Mouse (Mus musculus): Measurements from ENCODE around the gene Nfs1. TPM values are rescaled to one million over a fixed set of nuclear protein-coding genes. Genes with fewer than 3 reads are reported as not detected.
"Not testable (repeated sequence)": the region's sequence is repeated elsewhere in the genome, so short reads cannot be mapped to it uniquely, and the experiment has no call there.

Nfs1 gene
- 38.9 and 40.2 TPM in 2 replicates for polyA plus RNA-seq (2015; fragmentation: Nextera tagmentation; extraction: Ambion mirVana)

GRCm38 (mm10) chr2:156143953-156144724 lies at the start of gene Nfs1, which contains the start of gene Romo1:
Gene Nfs1 (minus strand): TSS chr2:156144186.
Gene Romo1 (plus strand): TSS chr2:156144039.
- ATAC-seq: peak; percentile 91
- TF ChIP-seq CTCF (IDR thresholded peaks at IDR 0.05; ENCODE audit: low read depth) (peak; percentile 77), EP300 (IDR thresholded peaks at IDR 0.05; ENCODE audit: low read depth) (no peak)
- Histone ChIP-seq H3K4me3 (ENCODE audit: low read depth, low read length) (peak within 1 kb of the TSS; percentile 86), H3K4me1 (ENCODE audit: insufficient read depth) (0 out of 2 replicates have a peak, but pooled peaks cover 4% of the 10 kb centered on the region), H3K9ac (replicated peaks) (peak within 1 kb of the TSS; percentile 91), H3K9me3 (ENCODE audit: low read length) (no peaks in the 10 kb centered on the region), H3K27ac (ENCODE audit: low read depth) (peak within 1 kb of the TSS; percentile 88), H3K27me3 (ENCODE audit: insufficient read depth, low read length) (no peaks in the 10 kb centered on the region), H3K4me2 (ENCODE audit: low read depth, low read length) (peak within 1 kb of the TSS; percentile 88), H3K36me3 (replicated peaks; ENCODE audit: insufficient read depth, low read length) (peaks cover 40% of the 10 kb centered on the region)
- peak; percentile 94 for DNase-seq
- under 1% methylated on average over 67 of the region's 70 CpGs for WGBS (ENCODE audit: insufficient replicate concordance)

DNA sequence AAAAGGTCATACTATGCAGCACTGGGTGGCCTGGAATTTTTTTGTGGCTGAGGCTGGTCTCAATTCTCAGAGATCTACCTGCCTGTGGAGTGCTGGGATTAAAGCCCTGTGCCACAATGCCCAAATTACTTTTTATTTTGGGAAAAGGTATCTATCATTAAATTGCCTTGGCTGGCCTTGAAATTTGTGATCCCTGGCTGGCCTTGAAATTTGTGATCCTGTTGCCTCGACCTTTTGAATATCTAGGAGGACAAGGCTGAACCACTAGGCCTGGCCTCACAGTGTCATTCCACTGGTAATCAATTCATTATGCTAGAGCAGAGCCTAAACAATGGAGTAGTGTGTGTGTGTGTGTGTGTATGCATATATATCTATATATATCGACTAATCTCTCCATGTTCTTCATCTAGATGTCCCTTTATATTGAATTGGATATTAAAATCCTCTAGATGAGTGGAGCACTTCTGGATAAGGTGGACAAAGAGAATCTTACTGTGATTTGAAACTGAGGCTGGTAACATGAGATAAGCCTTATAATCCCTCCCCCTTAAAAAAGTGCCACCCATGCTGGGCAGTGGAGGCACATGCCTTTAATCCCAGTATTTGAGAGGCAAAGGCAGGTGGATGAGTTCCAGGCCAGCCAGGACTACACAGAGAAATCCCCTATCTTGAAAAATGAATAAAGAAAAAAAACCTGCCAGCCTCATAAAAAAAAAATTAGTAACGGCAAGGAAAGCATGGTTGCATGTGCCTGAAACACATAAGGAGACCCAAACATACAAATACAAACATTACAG lies 49.3 kb upstream of the Nfs1 start:
- DNase-seq (no peak), ATAC-seq (no peak)
- no peaks in the 10 kb centered on the region for H3K36me3 ChIP-seq (replicated peaks; ENCODE audit: insufficient read depth, low read length)
- no peak overlapping the region for H3K4me2 ChIP-seq (ENCODE audit: low read depth, low read length)
- no peak overlapping the region for H3K4me3 ChIP-seq (ENCODE audit: low read depth, low read length)
- H3K27me3 ChIP-seq (ENCODE audit: insufficient read depth, low read length): no peaks in the 10 kb centered on the region
- WGBS (ENCODE audit: insufficient replicate concordance): 61% methylated on average over 3 of the region's 3 CpGs
- H3K27ac ChIP-seq (ENCODE audit: low read depth): no peak overlapping the region
- H3K9ac ChIP-seq (replicated peaks): no peak overlapping the region
- TF ChIP-seq CTCF (IDR thresholded peaks at IDR 0.05; ENCODE audit: low read depth): no peak
- TF ChIP-seq EP300 (IDR thresholded peaks at IDR 0.05; ENCODE audit: low read depth): no peak
- peaks cover 31% of the 10 kb centered on the region for H3K4me1 ChIP-seq (ENCODE audit: insufficient read depth)
- H3K9me3 ChIP-seq (ENCODE audit: low read length): no peaks in the 10 kb centered on the region

GRCm38 (mm10) chr2:156192068-156192467 lies 48.1 kb upstream of the Nfs1 start:
- no peak for ATAC-seq
- Histone ChIP-seq H3K4me1 (ENCODE audit: insufficient read depth) (peaks cover 22% of the 10 kb centered on the region), H3K27ac (ENCODE audit: low read depth) (no peak overlapping the region)

DNA sequence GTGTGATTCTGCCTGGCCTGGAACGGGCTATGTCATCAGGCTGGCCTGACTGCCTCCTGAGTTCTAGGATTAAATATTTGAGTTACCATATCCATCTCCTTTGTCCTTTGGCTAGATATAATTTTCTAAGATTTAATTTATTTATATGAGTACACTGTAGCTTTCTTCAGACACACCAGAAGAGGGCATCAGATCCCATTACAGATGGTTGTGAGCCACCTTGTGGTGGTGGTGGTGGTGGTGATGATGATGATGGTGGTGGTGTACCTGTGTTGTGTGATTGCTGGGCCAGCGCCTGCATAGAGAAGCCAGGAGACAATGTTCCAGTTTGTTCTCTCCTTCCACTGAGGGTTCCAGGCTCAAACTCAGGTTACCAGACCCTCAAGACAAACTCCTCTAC lies 47.6 kb upstream of the Nfs1 start:
- H3K4me1 ChIP-seq (ENCODE audit: insufficient read depth): peaks cover 18% of the 10 kb centered on the region
- H3K4me3 ChIP-seq (ENCODE audit: low read depth, low read length): no peak overlapping the region
- H3K27me3 ChIP-seq (ENCODE audit: insufficient read depth, low read length): no peaks in the 10 kb centered on the region
- ATAC-seq (no peak), DNase-seq (no peak)
- no peak overlapping the region for H3K9ac ChIP-seq (replicated peaks)
- H3K4me2 ChIP-seq (ENCODE audit: low read depth, low read length): no peak overlapping the region
- 88% methylated on average over 2 of the region's 2 CpGs for WGBS (ENCODE audit: insufficient replicate concordance)
- H3K27ac ChIP-seq (ENCODE audit: low read depth): no peak overlapping the region
- no peaks in the 10 kb centered on the region for H3K36me3 ChIP-seq (replicated peaks; ENCODE audit: insufficient read depth, low read length)
- TF ChIP-seq CTCF (IDR thresholded peaks at IDR 0.05; ENCODE audit: low read depth) (0 out of 2 replicates have a peak, but pooled peaks have one; percentile 17), EP300 (IDR thresholded peaks at IDR 0.05; ENCODE audit: low read depth) (no peak)
- H3K9me3 ChIP-seq (ENCODE audit: low read length): no peaks in the 10 kb centered on the region

More at GRCm38 (mm10) chr2:156192068-156192467, 48.1 kb upstream of the Nfs1 start:
- DNase-seq: no peak
- no peak overlapping the region for H3K4me2 ChIP-seq (ENCODE audit: low read depth, low read length)
- H3K27me3 ChIP-seq (ENCODE audit: insufficient read depth, low read length): no peaks in the 10 kb centered on the region
- no peaks in the 10 kb centered on the region for H3K36me3 ChIP-seq (replicated peaks; ENCODE audit: insufficient read depth, low read length)
- H3K9ac ChIP-seq (replicated peaks): no peak overlapping the region
- 83% methylated on average over 2 of the region's 2 CpGs for WGBS (ENCODE audit: insufficient replicate concordance)
- TF ChIP-seq CTCF (IDR thresholded peaks at IDR 0.05; ENCODE audit: low read depth) (no peak), EP300 (IDR thresholded peaks at IDR 0.05; ENCODE audit: low read depth) (no peak)
- H3K9me3 ChIP-seq (ENCODE audit: low read length): no peaks in the 10 kb centered on the region
- H3K4me3 ChIP-seq (ENCODE audit: low read depth, low read length): no peak overlapping the region

GRCm38 (mm10) chr2:156190004-156190896 lies 46.3 kb upstream of the Nfs1 start:
- DNase-seq (peak; percentile 39), ATAC-seq (peak; percentile 48; the same call in 1 of the 2 replicates)
- Histone ChIP-seq H3K9ac (replicated peaks) (peak overlapping the region; percentile 48; the same call in 1 of the 2 replicates), H3K36me3 (replicated peaks; ENCODE audit: insufficient read depth, low read length) (no peaks in the 10 kb centered on the region), H3K27ac (ENCODE audit: low read depth) (peak overlapping the region; percentile 80), H3K27me3 (ENCODE audit: insufficient read depth, low read length) (no peaks in the 10 kb centered on the region), H3K4me2 (ENCODE audit: low read depth, low read length) (peak overlapping the region; percentile 49), H3K4me1 (ENCODE audit: insufficient read depth) (peaks cover 10% of the 10 kb centered on the region; the same call in 1 of the 2 replicates), H3K4me3 (ENCODE audit: low read depth, low read length) (no peak overlapping the region), H3K9me3 (ENCODE audit: low read length) (no peaks in the 10 kb centered on the region)
- TF ChIP-seq CTCF (IDR thresholded peaks at IDR 0.05; ENCODE audit: low read depth): no peak
- no peak for TF ChIP-seq EP300 (IDR thresholded peaks at IDR 0.05; ENCODE audit: low read depth)
- 39% methylated on average over 14 of the region's 14 CpGs for WGBS (ENCODE audit: insufficient replicate concordance)

DNA sequence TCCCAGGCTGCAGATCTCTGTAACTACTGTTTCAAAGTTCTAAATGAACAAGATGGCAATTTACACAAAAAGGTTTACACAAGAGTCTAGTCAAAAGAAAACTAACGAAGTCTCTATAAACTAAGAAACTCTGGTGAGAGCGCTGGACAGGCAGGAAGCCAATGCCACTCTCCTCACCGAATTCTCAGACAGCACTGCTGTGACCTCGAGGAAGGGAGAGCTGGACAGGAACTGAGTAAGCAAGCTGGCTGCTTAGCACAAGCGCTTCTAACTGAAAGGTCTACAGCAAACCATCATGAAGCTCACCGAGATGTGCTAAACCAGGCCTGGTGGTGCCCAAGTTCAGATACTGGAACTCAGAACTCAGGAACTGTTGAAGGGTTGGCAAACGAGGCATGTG lies 45.3 kb upstream of the Nfs1 start:
- not testable (repeated sequence) for H3K4me1 ChIP-seq (ENCODE audit: insufficient read depth); H3K27me3 ChIP-seq (ENCODE audit: insufficient read depth, low read length); H3K36me3 ChIP-seq (replicated peaks; ENCODE audit: insufficient read depth, low read length); DNase-seq; H3K4me2 ChIP-seq (ENCODE audit: low read depth, low read length); ATAC-seq; H3K4me3 ChIP-seq (ENCODE audit: low read depth, low read length); H3K9ac ChIP-seq (replicated peaks); H3K27ac ChIP-seq (ENCODE audit: low read depth); H3K9me3 ChIP-seq (ENCODE audit: low read length)
- WGBS (ENCODE audit: insufficient replicate concordance): 57% methylated on average over 7 of the region's 7 CpGs
